In the genomic region with DNA sequence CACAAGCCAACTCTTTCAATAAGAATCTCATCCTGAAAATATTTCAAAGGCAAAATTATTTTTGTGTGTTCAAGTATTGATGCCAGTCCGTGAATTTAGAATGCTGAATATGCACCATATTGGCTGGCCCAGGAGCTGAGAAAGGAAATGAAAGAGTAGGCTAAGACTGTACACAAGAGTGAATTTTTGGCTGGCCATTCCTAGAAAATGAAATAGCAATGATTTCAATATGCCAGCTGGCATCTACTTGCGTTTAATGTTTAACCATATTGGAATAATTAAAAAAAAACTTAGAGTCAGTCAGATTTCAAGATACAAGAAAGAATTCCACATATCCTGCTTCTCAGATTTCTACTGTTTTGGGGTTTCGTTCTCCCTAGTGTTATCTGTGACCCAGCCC, we compare ENCODE assay signal across 21 mouse cellular contexts. TPM values are rescaled to one million over a fixed set of nuclear protein-coding genes. Genes with fewer than 3 reads are reported as not detected.
"Had no signal": no experiment of that assay in that cellular context is flagged by ENCODE, and none has a peak within 500 bp of the region (broad histone marks: within the 10 kb centered on the region; RNA-seq: fewer than 3 reads in every experiment).

No protein-coding gene starts in this region.

- ATAC-seq: midbrain, embryonic 16.5 days had no signal

- H3K27me3 ChIP-seq: midbrain, embryonic 12.5 days; neural tube, embryonic 13.5 days; neural tube, embryonic 15.5 days had no signal

- H3K4me2 ChIP-seq: lung, embryonic 14.5 days; midbrain, embryonic 12.5 days; neural tube, embryonic 13.5 days; neural tube, embryonic 15.5 days had no signal

- H3K9me3 ChIP-seq: midbrain, embryonic 10.5 days; midbrain, embryonic 12.5 days; neural tube, embryonic 13.5 days; neural tube, embryonic 15.5 days had no signal

- DNase-seq: lung, embryonic 14.5 days; lung, postnatal 10 days; lung, postnatal 4 days; midbrain, embryonic 14.5 days; retina, postnatal 1 day; right cerebral cortex, adult 18-20 months; right cerebral cortex, postnatal 25 days; right cerebral cortex, postnatal 4 days; spleen, adult 18-20 months; thymus, adult 18-20 months; thymus, postnatal 14 days; thymus, postnatal 36 days had no signal

- H3K9ac ChIP-seq: lung, embryonic 14.5 days; midbrain, embryonic 12.5 days; neural tube, embryonic 13.5 days; neural tube, embryonic 15.5 days had no signal

- H3K4me3 ChIP-seq: midbrain, embryonic 10.5 days; midbrain, embryonic 12.5 days; myocyte; neural tube, embryonic 13.5 days; neural tube, embryonic 15.5 days had no signal

- H3K27ac ChIP-seq: midbrain, embryonic 10.5 days; midbrain, embryonic 12.5 days; neural tube, embryonic 13.5 days; neural tube, embryonic 15.5 days had no signal

- H3K36me3 ChIP-seq: midbrain, embryonic 10.5 days; midbrain, embryonic 12.5 days; neural tube, embryonic 13.5 days; neural tube, embryonic 15.5 days had no signal

- H3K4me1 ChIP-seq: midbrain, embryonic 10.5 days; midbrain, embryonic 12.5 days; neural tube, embryonic 13.5 days; neural tube, embryonic 15.5 days had no signal

RNA-seq across cellular contexts. Expression of a gene that starts 30.1 kb away (rescaled TPM):
- total RNA-seq: megakaryocyte-erythroid progenitor cell, adult 5-6 weeks had no signal
- polyA plus RNA-seq: small intestine, adult 2 months had no signal

RNA-seq across cellular contexts. Expression of a gene that starts 30.3 kb away (rescaled TPM):
- total RNA-seq: megakaryocyte, adult 5-6 weeks; megakaryocyte-erythroid progenitor cell, adult 5-6 weeks had no signal
- polyA plus RNA-seq: myocyte; small intestine, adult 2 months had no signal
